Mouse (Mus musculus): ENCODE results near the gene Upf2. TPM values are rescaled to one million over a fixed set of nuclear protein-coding genes. Genes with fewer than 3 reads are reported as not detected.
"Not testable (repeated sequence)": the region's sequence is repeated elsewhere in the genome, so short reads cannot be mapped to it uniquely, and the experiment has no call there.

Gene Upf2
- total RNA-seq, 2 experiments from 2014 or later = 16.6 to 17.3 TPM

DNA sequence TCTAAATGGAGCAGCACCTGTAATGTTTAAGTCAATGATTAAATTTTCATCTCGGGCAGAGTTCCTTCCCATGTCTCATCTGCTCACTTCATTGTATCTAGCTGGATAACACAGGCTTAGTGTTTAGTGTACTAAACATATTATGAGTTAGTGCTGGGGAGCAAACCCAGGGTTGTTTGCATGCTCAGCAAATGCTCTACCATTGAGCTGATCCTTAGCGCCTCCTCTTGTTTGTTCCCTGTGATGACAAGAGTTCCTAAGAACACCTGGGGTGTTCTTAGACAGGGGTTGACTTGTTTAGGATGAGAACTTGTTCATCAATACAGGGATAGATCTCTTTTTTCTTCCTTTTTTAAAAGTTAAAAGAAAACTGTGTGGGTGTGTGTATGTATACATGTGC is 2.3 kb upstream of the Upf2 start:
- DNase-seq = no peak

GRCm38 (mm10) chr2:5949821-5950220 is 1.4 kb upstream of the Upf2 start:
- not testable (repeated sequence) for DNase-seq

- DNase-seq = no peak
Measured at GRCm38 (mm10) chr2:5950305-5950704, 964 bp upstream of the Upf2 start.

DNA sequence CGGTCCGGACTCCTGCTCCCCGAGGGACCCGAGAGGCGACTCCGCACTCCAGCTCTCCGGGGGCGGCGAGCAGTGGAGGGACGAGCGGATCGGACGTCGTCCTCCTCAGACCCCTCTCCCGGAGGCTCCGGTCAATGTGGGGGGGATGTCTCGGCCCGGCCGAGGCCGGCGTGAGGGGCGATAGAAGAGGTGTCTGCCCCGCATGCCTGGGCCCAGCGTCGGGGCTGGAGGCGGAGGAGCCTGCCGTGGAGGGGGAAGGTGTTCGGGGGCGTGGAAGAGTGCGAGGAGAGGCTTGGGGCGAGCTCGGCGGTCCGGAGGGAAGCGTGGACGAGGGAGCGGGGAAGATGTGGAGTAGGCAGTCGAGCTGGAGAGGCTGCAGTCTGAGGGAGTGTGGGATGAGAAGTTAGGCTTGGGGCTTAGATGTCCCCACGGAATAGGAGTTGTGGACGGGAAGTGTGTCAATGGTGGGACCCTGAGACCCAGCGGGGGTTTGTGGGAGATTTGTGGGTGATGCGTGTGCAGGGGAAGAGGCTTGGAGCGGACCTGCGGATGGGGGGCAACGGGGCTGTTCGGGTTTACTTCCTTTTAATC is 447 bp downstream of the Upf2 start:
- no peak for DNase-seq

DNA sequence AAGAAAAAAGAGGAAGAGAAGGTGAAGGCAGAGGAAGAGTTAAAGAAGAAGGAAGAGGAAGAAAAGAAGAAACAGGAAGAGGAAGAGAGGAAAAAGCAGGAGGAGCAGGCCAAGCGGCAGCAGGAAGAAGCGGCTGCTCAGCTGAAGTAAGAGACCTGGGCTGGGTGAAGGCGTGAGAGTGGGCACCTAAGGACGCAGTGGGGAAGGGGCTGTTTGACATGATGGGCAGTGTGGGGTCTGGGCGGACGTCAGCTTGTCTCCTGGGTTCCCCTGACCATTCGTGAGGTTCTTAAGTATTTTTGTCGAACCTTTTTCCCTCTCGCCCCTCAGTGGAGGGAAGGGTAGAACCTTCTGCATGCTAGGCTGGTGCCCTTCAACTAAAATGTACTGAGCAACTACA is 6.4 kb downstream of the Upf2 start:
- DNase-seq = no peak

DNA sequence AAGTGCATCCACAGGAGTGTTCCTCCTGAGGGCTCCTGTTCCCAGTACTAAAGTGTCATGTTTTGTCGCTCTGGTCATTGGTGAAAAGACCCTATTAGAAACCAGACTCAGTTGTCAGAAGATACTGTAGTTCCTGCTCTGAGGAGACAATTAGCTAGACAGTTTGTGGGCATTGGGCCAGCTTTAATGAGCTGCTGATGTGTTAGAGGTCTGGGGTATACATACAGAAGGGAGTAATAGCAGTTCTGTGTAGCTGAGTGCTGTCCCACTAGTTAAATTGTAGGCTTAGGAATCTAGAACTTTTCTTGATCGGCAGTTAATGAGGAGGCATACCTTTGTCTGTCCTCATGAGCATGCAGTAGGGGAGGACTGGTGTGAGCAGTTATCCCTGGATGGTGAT is 11.0 kb downstream of the Upf2 start:
- no peak for DNase-seq

DNA sequence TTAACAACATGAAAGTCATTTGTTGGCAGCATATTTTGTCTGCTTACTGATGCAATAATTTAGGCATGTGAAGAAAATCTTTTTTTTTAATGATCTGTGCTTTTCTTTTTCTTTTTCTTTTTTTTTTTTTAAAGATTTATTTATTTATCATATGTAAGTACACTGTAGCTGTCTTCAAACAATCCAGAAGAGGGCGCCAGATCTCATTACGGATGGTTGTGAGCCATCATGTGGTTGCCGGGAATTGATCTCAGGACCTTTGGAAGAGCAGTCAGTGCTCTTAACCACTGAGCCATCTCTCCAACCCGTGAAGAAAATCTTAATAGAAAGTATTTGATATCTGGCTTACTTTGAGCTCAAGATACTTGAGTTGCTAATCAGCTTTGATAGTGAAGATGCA is 12.5 kb downstream of the Upf2 start:
- not testable (repeated sequence) for DNase-seq

GRCm38 (mm10) chr2:5965972-5966371 is 14.7 kb downstream of the Upf2 start:
- DNase-seq = no peak

GRCm38 (mm10) chr2:5970629-5971028 is 19.4 kb downstream of the Upf2 start:
- not testable (repeated sequence) for DNase-seq

DNA sequence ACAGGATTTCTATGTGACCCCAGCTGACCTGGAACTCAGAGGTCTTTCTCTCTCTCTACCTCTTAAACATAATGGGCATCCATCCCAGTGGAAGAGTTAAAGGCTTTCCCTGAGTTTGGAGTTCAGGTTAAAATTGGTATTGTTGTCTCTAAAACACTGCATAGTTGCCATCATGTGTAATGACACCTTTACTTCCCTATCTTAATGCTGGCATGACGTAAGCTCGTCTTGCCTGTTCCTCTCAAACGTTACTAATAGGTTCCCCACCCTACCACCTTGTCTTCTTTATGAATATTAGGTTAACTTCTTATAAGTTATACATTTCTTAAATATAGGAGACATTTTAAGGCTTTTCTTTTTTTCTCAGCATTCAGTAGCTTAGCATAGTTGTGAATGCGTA is 26.3 kb downstream of the Upf2 start:
- DNase-seq = no peak

GRCm38 (mm10) chr2:5995538-5995937 is 44.3 kb downstream of the Upf2 start:
- DNase-seq = no peak

GRCm38 (mm10) chr2:6003949-6004348 is 52.7 kb downstream of the Upf2 start:
- no peak for DNase-seq

- no peak for DNase-seq
Measured at GRCm38 (mm10) chr2:6014532-6014931, 63.3 kb downstream of the Upf2 start.

DNA sequence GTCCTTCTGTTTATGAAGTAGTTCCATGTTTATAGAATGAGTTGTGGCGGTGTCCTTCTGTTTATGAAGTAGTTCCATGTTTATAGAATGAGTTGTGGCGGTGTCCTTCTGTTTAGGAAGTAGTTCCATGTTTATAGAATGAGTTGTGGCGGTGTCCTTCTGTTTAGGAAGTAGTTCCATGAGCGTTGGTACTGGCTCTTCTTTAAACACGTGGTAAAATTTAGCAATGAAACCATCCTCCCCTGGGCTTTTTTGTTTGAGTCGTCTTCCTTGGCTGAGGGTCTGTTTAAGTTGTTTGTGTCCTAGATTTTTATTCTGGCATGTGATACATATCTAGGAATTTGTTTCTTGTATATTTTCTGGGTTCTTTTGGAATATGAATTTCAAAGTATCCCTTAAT is 63.9 kb downstream of the Upf2 start:
- not testable (repeated sequence) for DNase-seq

- DNase-seq = no peak
Measured at GRCm38 (mm10) chr2:6020570-6020969, 69.3 kb downstream of the Upf2 start.

GRCm38 (mm10) chr2:6042644-6043043 is 91.4 kb downstream of the Upf2 start:
- DNase-seq = no peak

DNA sequence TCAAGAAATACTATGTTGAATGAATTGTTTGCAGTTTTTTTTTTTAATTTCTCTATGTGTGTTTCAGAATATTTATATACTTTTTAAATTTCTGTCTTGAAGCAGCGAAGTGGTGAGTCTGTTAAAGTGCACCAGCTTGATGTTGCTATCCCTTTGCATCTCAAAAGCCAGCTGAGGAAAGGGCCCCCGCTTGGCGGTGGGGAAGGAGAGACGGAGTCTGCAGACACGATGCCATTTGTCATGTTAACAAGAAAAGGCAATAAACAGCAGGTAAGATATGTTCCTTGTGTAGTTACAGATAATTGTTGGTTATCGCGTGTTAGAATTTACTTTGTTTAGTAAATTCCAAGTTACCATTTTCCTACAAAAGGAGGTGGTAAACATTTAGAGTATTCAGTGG is 95.5 kb downstream of the Upf2 start:
- DNase-seq = no peak

DNA sequence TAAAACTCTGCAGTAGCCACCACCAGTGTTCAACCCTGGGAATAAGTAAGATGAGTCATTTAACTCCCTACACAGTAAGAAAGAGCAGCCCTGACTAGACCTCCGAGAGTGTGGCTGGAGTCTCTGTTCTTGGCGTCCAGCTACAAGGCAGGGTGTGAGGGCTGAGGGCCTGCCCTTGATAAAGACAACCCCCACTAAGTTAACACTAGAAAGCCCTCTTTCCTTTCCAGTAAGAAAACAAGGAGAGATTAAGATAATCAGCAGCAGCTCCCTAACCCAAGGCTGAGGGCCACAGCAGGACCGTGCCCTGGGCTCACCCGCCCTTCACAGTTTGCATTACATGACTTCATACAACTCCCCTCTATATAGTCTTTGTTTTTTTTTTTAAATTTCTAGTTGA is 97.3 kb downstream of the Upf2 start:
- DNase-seq = no peak

DNA sequence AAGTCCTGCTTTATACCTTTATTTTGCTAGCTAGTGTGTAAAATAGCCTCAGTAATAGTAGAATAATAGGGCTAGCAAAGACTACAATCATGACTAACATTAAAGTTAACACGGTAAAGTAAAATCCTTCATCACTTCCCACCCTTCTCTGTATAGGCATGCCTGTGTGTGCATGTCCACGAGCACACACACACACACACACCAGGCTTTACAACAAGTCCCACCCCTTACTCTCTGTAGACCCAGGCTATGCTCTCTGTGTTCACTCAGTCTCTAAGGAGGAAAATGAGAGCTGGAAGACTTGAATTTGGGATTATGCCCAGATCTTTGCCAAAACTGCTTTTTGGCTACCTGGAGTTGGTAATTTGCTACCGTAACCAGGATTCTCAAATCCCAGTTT is 97.7 kb downstream of the Upf2 start:
- no peak for DNase-seq

DNA sequence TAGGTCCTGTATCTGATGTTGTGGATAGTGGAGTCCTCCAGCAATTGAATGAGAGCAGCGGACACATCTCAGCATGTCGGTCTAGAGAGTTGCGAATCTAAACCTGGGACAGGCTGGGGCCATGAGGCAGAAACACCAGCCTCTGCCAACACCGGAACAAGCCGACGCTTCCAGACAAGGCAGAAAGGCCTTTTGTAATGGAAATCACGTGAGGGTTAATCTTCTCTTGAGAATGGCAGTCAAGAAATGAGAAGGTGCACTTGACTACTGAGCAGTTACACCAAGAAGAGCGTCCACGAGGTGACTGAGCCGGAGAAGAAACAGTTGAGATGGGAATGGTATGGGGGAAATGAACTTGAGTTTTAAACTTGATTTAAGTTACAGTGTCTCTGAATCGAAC is 104.2 kb downstream of the Upf2 start:
- DNase-seq = no peak

DNA sequence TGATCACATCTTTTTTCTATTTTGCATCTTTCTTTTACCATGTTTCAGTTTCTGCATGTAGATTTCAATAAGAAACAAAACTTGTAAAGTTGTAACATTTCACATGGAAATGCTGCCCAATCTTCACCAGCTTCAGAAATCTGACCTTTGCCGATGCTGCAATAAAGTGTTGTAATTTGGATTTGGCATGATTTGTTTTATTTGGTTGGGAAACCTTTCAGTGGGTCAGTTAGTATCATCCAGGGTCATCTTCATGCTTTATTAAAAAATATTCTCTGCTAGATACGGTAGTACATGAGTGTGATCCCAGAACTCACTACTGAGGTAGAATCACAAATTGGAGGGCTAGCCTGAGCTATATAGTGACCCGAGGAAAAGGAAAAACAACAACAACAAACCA is 105.2 kb downstream of the Upf2 start:
- no peak for DNase-seq

- DNase-seq = no peak
Measured at GRCm38 (mm10) chr2:6059291-6059690, 108.0 kb downstream of the Upf2 start.

- DNase-seq = no peak
Measured at GRCm38 (mm10) chr2:6060071-6060804, 109.0 kb downstream of the Upf2 start.

- DNase-seq = no peak
Measured at GRCm38 (mm10) chr2:6067341-6067740, 116.1 kb downstream of the Upf2 start.

Data from gastrocnemius, postnatal 25 days (tissue).